Comparison of ENCODE assay signal across 15 mouse cellular contexts in the genomic region with DNA sequence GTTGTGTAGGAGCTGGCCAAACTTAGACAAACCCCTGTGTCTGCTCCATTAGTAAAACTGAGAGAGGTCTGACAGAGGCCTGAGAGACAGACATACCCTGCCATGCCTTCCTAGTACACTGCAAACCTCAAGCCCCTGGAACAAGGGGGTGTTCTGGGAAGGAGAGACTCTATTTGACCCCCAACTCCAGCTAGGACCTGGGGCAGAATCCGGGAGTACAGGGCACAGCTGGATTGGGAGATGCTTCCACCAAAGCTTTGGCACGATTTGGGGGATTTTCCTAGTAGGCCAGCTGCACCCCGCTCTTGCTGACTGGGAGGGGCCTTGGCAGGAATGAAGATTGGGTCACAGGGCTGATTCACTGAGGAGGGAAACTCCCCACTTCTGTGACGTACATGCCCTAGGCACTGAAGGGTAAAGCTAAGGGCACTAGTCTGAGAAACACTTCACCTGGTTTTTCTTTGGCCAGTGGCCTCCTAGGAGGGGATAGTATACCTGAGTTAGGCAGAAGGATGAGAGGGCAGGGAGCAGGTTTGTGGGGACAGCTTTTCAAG. TPM values are rescaled to one million over a fixed set of nuclear protein-coding genes. Genes with fewer than 3 reads are reported as not detected.
DNase-seq lines count a peak whose midpoint lies in the region; ATAC-seq and TF ChIP-seq lines count a peak whose summit lies in the region.
"Had no signal": no experiment of that assay in that cellular context is flagged by ENCODE, and none has a peak within 500 bp of the region (broad histone marks: within the 10 kb centered on the region; RNA-seq: fewer than 3 reads in every experiment).

No protein-coding gene starts in this region.

- intact Hi-C loops in gastrocnemius, adult 2 months (cut with DNase I) = no loop called here

- WGBS in midbrain, embryonic 13.5 days = 79% methylated on average over 4 of the region's 4 CpGs
- WGBS in midbrain, embryonic 10.5 days = 75% methylated on average over 4 of the region's 4 CpGs

- peak overlapping the region; percentile 71 for H3K27ac ChIP-seq in gastrocnemius, adult 2 months
- H3K27ac ChIP-seq in midbrain, embryonic 13.5 days = no peak overlapping the region
- no peak overlapping the region for H3K27ac ChIP-seq in midbrain, embryonic 10.5 days (replicated peaks)
- H3K27ac ChIP-seq: liver, embryonic 14.5 days had no signal

- no peaks in the 10 kb centered on the region for H3K27me3 ChIP-seq in midbrain, embryonic 13.5 days
- H3K27me3 ChIP-seq in midbrain, embryonic 10.5 days (ENCODE audit: low read depth, poor library complexity, severe bottlenecking) = no peaks in the 10 kb centered on the region
- H3K27me3 ChIP-seq: neural tube, embryonic 15.5 days had no signal

- peak; percentile 59 for DNase-seq in gastrocnemius, adult 2 months
- no peak for DNase-seq in gastrocnemius, postnatal 10 days
- no peak for DNase-seq in midbrain, embryonic 10.5 days (ENCODE audit: low spot score)
- peak; percentile 77 for DNase-seq in induced T-regulatory cell, adult 2 months (ENCODE audit: low read depth)
- DNase-seq in urinary bladder, postnatal 25 days (ENCODE audit: low spot score) = no peak
- no peak for DNase-seq in urinary bladder, postnatal 36 days (ENCODE audit: low spot score in 2 of 2)
- DNase-seq: retina, postnatal 1 day had no signal

- H3K4me3 ChIP-seq in gastrocnemius, adult 2 months = no peak overlapping the region
- no peak overlapping the region for H3K4me3 ChIP-seq in midbrain, embryonic 13.5 days (replicated peaks)
- H3K4me3 ChIP-seq in midbrain, embryonic 10.5 days = no peak overlapping the region
- H3K4me3 ChIP-seq: neural tube, embryonic 15.5 days had no signal

- no peak for ATAC-seq in midbrain, embryonic 13.5 days
- no peak for ATAC-seq in activated CD4-positive, CD25-positive, alpha-beta regulatory T cell, adult 4 months

- H3K4me2 ChIP-seq in midbrain, embryonic 13.5 days (replicated peaks) = no peak overlapping the region
- H3K4me2 ChIP-seq: neural tube, embryonic 15.5 days had no signal

- no peaks in the 10 kb centered on the region for H3K9me3 ChIP-seq in midbrain, embryonic 13.5 days
- no peaks in the 10 kb centered on the region for H3K9me3 ChIP-seq in midbrain, embryonic 10.5 days (replicated peaks)
- H3K9me3 ChIP-seq: neural tube, embryonic 15.5 days had no signal

- peaks cover 4% of the 10 kb centered on the region for H3K36me3 ChIP-seq in midbrain, embryonic 13.5 days
- peaks cover 8% of the 10 kb centered on the region for H3K36me3 ChIP-seq in midbrain, embryonic 10.5 days

- TF ChIP-seq CTCF in gastrocnemius, adult 2 months (IDR thresholded peaks at IDR 0.05) = no peak

- peaks cover 23% of the 10 kb centered on the region for H3K4me1 ChIP-seq in midbrain, embryonic 13.5 days (replicated peaks)
- H3K4me1 ChIP-seq in midbrain, embryonic 10.5 days = peaks cover 18% of the 10 kb centered on the region

- H3K9ac ChIP-seq in midbrain, embryonic 13.5 days (replicated peaks) = 0 out of 2 replicates have a peak overlapping the region, but pooled peaks have one; percentile 32
- H3K9ac ChIP-seq: liver, embryonic 14.5 days; neural tube, embryonic 15.5 days had no signal

RNA-seq across cellular contexts. Expression of a gene that starts 7.0 kb away (rescaled TPM):
- total RNA-seq in gastrocnemius, adult 2 months (2021) = 10 to 100 TPM; 34.0 to 38.0 TPM
- 10 to 100 TPM; 47.8 to 50.5 TPM for total RNA-seq in gastrocnemius, postnatal 10 days (2021)
- polyA plus RNA-seq in midbrain, embryonic 13.5 days (2015; fragmentation: Nextera tagmentation; extraction: Ambion mirVana) = 51.6 and 60.3 TPM in 2 replicates
- polyA plus RNA-seq in midbrain, embryonic 10.5 days (2016; fragmentation: Nextera tagmentation; extraction: Ambion mirVana) = 45.1 and 48.5 TPM in 2 replicates
- 10 to 100 TPM; 17.6 to 18.6 TPM for polyA plus RNA-seq in activated CD4-positive, CD25-positive, alpha-beta regulatory T cell, adult 4 months (2017; shearing (Covaris generic))

RNA-seq across cellular contexts. Expression of a gene that starts 7.2 kb away (rescaled TPM):
- 100 to 1,000 TPM; 503 to 688 TPM for total RNA-seq in gastrocnemius, adult 2 months (2021)
- total RNA-seq in gastrocnemius, postnatal 10 days (2021) = 100 to 1,000 TPM; 513 to 561 TPM
- 303 and 313 TPM in 2 replicates for polyA plus RNA-seq in midbrain, embryonic 13.5 days (2015; fragmentation: Nextera tagmentation; extraction: Ambion mirVana)
- 221 and 228 TPM in 2 replicates for polyA plus RNA-seq in midbrain, embryonic 10.5 days (2016; fragmentation: Nextera tagmentation; extraction: Ambion mirVana)
- 10 to 100 TPM; 50.3 to 53.6 TPM for polyA plus RNA-seq in activated CD4-positive, CD25-positive, alpha-beta regulatory T cell, adult 4 months (2017; shearing (Covaris generic))

RNA-seq across cellular contexts. Expression of a gene that starts 15.4 kb away (rescaled TPM):
- not detected for total RNA-seq in gastrocnemius, adult 2 months (2021)
- not detected for total RNA-seq in gastrocnemius, postnatal 10 days (2021)
- polyA plus RNA-seq in midbrain, embryonic 13.5 days (2015; fragmentation: Nextera tagmentation; extraction: Ambion mirVana) = not detected in 2 replicates
- not detected in 2 replicates for polyA plus RNA-seq in midbrain, embryonic 10.5 days (2016; fragmentation: Nextera tagmentation; extraction: Ambion mirVana)
- not detected for polyA plus RNA-seq in activated CD4-positive, CD25-positive, alpha-beta regulatory T cell, adult 4 months (2017; shearing (Covaris generic))
- total RNA-seq: heart, postnatal 36 days; left cerebral cortex, postnatal 14 days had no signal
- polyA plus RNA-seq: cerebellum, adult 2 months; kidney, postnatal 0 days; neural tube, embryonic 15.5 days had no signal

RNA-seq across cellular contexts. Expression of a gene that starts 25.7 kb away (rescaled TPM):
- total RNA-seq in gastrocnemius, adult 2 months (2021) = 1 to 10 TPM; 3.9 to 7.2 TPM
- total RNA-seq in gastrocnemius, postnatal 10 days (2021) = 1 to 10 TPM; 8.2 to 9.1 TPM
- 6.9 and 9.7 TPM in 2 replicates for polyA plus RNA-seq in midbrain, embryonic 13.5 days (2015; fragmentation: Nextera tagmentation; extraction: Ambion mirVana)
- polyA plus RNA-seq in midbrain, embryonic 10.5 days (2016; fragmentation: Nextera tagmentation; extraction: Ambion mirVana) = 5.5 and 6.0 TPM in 2 replicates
- polyA plus RNA-seq in activated CD4-positive, CD25-positive, alpha-beta regulatory T cell, adult 4 months (2017; shearing (Covaris generic)) = 1 to 10 TPM; 1.1 to 1.2 TPM

RNA-seq across cellular contexts. Expression of a gene that starts 28.4 kb away (rescaled TPM):
- total RNA-seq in gastrocnemius, adult 2 months (2021) = 10 to 100 TPM; 33.9 to 35.8 TPM
- 10 to 100 TPM; 53.2 to 54.6 TPM for total RNA-seq in gastrocnemius, postnatal 10 days (2021)
- 183 and 192 TPM in 2 replicates for polyA plus RNA-seq in midbrain, embryonic 13.5 days (2015; fragmentation: Nextera tagmentation; extraction: Ambion mirVana)
- 98.0 and 111 TPM in 2 replicates for polyA plus RNA-seq in midbrain, embryonic 10.5 days (2016; fragmentation: Nextera tagmentation; extraction: Ambion mirVana)
- 10 to 100 TPM; 65.0 to 84.0 TPM for polyA plus RNA-seq in activated CD4-positive, CD25-positive, alpha-beta regulatory T cell, adult 4 months (2017; shearing (Covaris generic))

Comparison
In these comparisons a context has a peak if more than half of its experiments do, and no peak if none do; other contexts are left out.
1. DNase-seq: peak in gastrocnemius, adult 2 months (single experiment) and induced T-regulatory cell, adult 2 months (single experiment); none in gastrocnemius, postnatal 10 days (single experiment), midbrain, embryonic 10.5 days (single experiment), urinary bladder, postnatal 25 days (single experiment) and urinary bladder, postnatal 36 days (0 of 2).